Mouse (Mus musculus): Measurements from ENCODE around the gene Nubp2. TPM values are rescaled to one million over a fixed set of nuclear protein-coding genes. Genes with fewer than 3 reads are reported as not detected.

Gene Nubp2
- polyA plus RNA-seq, 1 experiment from 2014 or later, result 112 TPM

GRCm38 (mm10) chr17:24861785-24862184, 24.4 kb downstream of the Nubp2 start:
- no peak for DNase-seq (ENCODE audit: low spot score)

GRCm38 (mm10) chr17:24860076-24860475, 26.1 kb downstream of the Nubp2 start:
- DNase-seq (ENCODE audit: low spot score), result no peak

GRCm38 (mm10) chr17:24858967-24859366, 27.2 kb downstream of the Nubp2 start:
- DNase-seq (ENCODE audit: low spot score), result no peak

GRCm38 (mm10) chr17:24857831-24858470, 28.2 kb downstream of the Nubp2 start:
- no peak for DNase-seq (ENCODE audit: low spot score)

- DNase-seq (ENCODE audit: low spot score), result no peak
Observed at GRCm38 (mm10) chr17:24856589-24856988, 29.6 kb downstream of the Nubp2 start.

GRCm38 (mm10) chr17:24855838-24856464, 30.2 kb downstream of the Nubp2 start:
- no peak for DNase-seq (ENCODE audit: low spot score)

GRCm38 (mm10) chr17:24851381-24852125, 34.6 kb downstream of the Nubp2 start:
- no peak for DNase-seq (ENCODE audit: low spot score)

- DNase-seq (ENCODE audit: low spot score), result no peak
Observed at GRCm38 (mm10) chr17:24850773-24851127, 35.4 kb downstream of the Nubp2 start.

- DNase-seq (ENCODE audit: low spot score), result peak; percentile 96
Observed at GRCm38 (mm10) chr17:24850065-24850772, 35.9 kb downstream of the Nubp2 start, which contains the start of gene Fahd1. TSS of gene Fahd1 (minus strand) at chr17:24850364.

- DNase-seq (ENCODE audit: low spot score), result no peak
Observed at GRCm38 (mm10) chr17:24849733-24850064, 36.5 kb downstream of the Nubp2 start.

- no peak for DNase-seq (ENCODE audit: low spot score)
Observed at GRCm38 (mm10) chr17:24848600-24849031, 37.5 kb downstream of the Nubp2 start.

- no peak for DNase-seq (ENCODE audit: low spot score)
Observed at GRCm38 (mm10) chr17:24847386-24847785, 38.8 kb downstream of the Nubp2 start.

- DNase-seq (ENCODE audit: low spot score), result no peak
Observed at GRCm38 (mm10) chr17:24844525-24844924, 41.6 kb downstream of the Nubp2 start.

GRCm38 (mm10) chr17:24842631-24843030, 43.5 kb downstream of the Nubp2 start:
- no peak for DNase-seq (ENCODE audit: low spot score)

GRCm38 (mm10) chr17:24841133-24841532, 45.0 kb downstream of the Nubp2 start:
- DNase-seq (ENCODE audit: low spot score), result peak; percentile 31

- DNase-seq (ENCODE audit: low spot score), result no peak
Observed at GRCm38 (mm10) chr17:24840341-24840740, 45.8 kb downstream of the Nubp2 start.

GRCm38 (mm10) chr17:24839842-24840241, 46.3 kb downstream of the Nubp2 start, which contains the start of gene Hagh:
TSS of gene Hagh (plus strand) at chr17:24840143.
- no peak for DNase-seq (ENCODE audit: low spot score)

Other genes starting within 250 kb of the Nubp2 start
- 11.3 and 11.9 TPM in 2 replicates for gene Slc9a3r2, start 236.0 kb downstream of the Nubp2 start, polyA plus RNA-seq (2015; fragmentation: Nextera tagmentation; extraction: Ambion mirVana)
- gene Npw, start 227.9 kb downstream of the Nubp2 start, polyA plus RNA-seq (2015; fragmentation: Nextera tagmentation; extraction: Ambion mirVana), result 0.21 TPM in 1 of 2 replicates, not detected in the other
- 11.6 and 14.5 TPM in 2 replicates for gene Zfp598, start 216.7 kb downstream of the Nubp2 start, polyA plus RNA-seq (2015; fragmentation: Nextera tagmentation; extraction: Ambion mirVana)
- gene Syngr3, start 196.4 kb downstream of the Nubp2 start, polyA plus RNA-seq (2015; fragmentation: Nextera tagmentation; extraction: Ambion mirVana), result 0.09 and 0.13 TPM in 2 replicates
- gene Gfer, start 190.2 kb downstream of the Nubp2 start, polyA plus RNA-seq (2015; fragmentation: Nextera tagmentation; extraction: Ambion mirVana), result 36.0 and 36.2 TPM in 2 replicates
- 2.3 and 3.0 TPM in 2 replicates for gene Noxo1, start 190.1 kb downstream of the Nubp2 start, polyA plus RNA-seq (2015; fragmentation: Nextera tagmentation; extraction: Ambion mirVana)
- gene Tbl3, start 178.7 kb downstream of the Nubp2 start, polyA plus RNA-seq (2015; fragmentation: Nextera tagmentation; extraction: Ambion mirVana), result 65.9 TPM in 2 replicates
- gene Rnf151, start 168.3 kb downstream of the Nubp2 start, polyA plus RNA-seq (2015; fragmentation: Nextera tagmentation; extraction: Ambion mirVana), result 0.13 TPM in 1 of 2 replicates, not detected in the other
- gene Rps2, start 168.2 kb downstream of the Nubp2 start, polyA plus RNA-seq (2015; fragmentation: Nextera tagmentation; extraction: Ambion mirVana), result 1,372 and 1,374 TPM in 2 replicates
- 304 and 335 TPM in 2 replicates for gene Ndufb10, start 161.9 kb downstream of the Nubp2 start, polyA plus RNA-seq (2015; fragmentation: Nextera tagmentation; extraction: Ambion mirVana)
- gene Rpl3l, start 158.5 kb downstream of the Nubp2 start, polyA plus RNA-seq (2015; fragmentation: Nextera tagmentation; extraction: Ambion mirVana), result 0.82 and 1.6 TPM in 2 replicates
- gene Msrb1, start 149.7 kb downstream of the Nubp2 start, polyA plus RNA-seq (2015; fragmentation: Nextera tagmentation; extraction: Ambion mirVana), result 48.7 and 53.4 TPM in 2 replicates
- gene Hs3st6, start 133.4 kb downstream of the Nubp2 start, polyA plus RNA-seq (2015; fragmentation: Nextera tagmentation; extraction: Ambion mirVana), result 0.25 and 0.40 TPM in 2 replicates
- gene Meiob, start 82.1 kb downstream of the Nubp2 start, polyA plus RNA-seq (2015; fragmentation: Nextera tagmentation; extraction: Ambion mirVana), result 0.17 and 0.23 TPM in 2 replicates
- gene Hagh, start 46.2 kb downstream of the Nubp2 start, polyA plus RNA-seq (2015; fragmentation: Nextera tagmentation; extraction: Ambion mirVana), result 65.8 and 74.0 TPM in 2 replicates
- gene Fahd1, start 36.0 kb downstream of the Nubp2 start, polyA plus RNA-seq (2015; fragmentation: Nextera tagmentation; extraction: Ambion mirVana), result 11.0 and 12.8 TPM in 2 replicates
- 2.1 and 2.4 TPM in 2 replicates for gene Igfals, start 20.4 kb downstream of the Nubp2 start, polyA plus RNA-seq (2015; fragmentation: Nextera tagmentation; extraction: Ambion mirVana)
- 89.2 and 97.8 TPM in 2 replicates for gene Spsb3, start 294 bp upstream of the Nubp2 start, polyA plus RNA-seq (2015; fragmentation: Nextera tagmentation; extraction: Ambion mirVana)
- 19.9 and 24.9 TPM in 2 replicates for gene Eme2, start 8.7 kb upstream of the Nubp2 start, polyA plus RNA-seq (2015; fragmentation: Nextera tagmentation; extraction: Ambion mirVana)
- gene Mrps34, start 8.8 kb upstream of the Nubp2 start, polyA plus RNA-seq (2015; fragmentation: Nextera tagmentation; extraction: Ambion mirVana), result 128 and 136 TPM in 2 replicates
- 47.7 and 57.2 TPM in 2 replicates for gene Nme3, start 10.2 kb upstream of the Nubp2 start, polyA plus RNA-seq (2015; fragmentation: Nextera tagmentation; extraction: Ambion mirVana)
- 15.3 and 18.3 TPM in 2 replicates for gene Mapk8ip3, start 50.6 kb upstream of the Nubp2 start, polyA plus RNA-seq (2015; fragmentation: Nextera tagmentation; extraction: Ambion mirVana)
- 54.0 and 55.2 TPM in 2 replicates for gene Jpt2, start 74.3 kb upstream of the Nubp2 start, polyA plus RNA-seq (2015; fragmentation: Nextera tagmentation; extraction: Ambion mirVana)
- gene Cramp1l, start 129.4 kb upstream of the Nubp2 start, polyA plus RNA-seq (2015; fragmentation: Nextera tagmentation; extraction: Ambion mirVana), result 4.7 and 5.4 TPM in 2 replicates
- 10.6 and 11.7 TPM in 2 replicates for gene Ift140, start 129.7 kb upstream of the Nubp2 start, polyA plus RNA-seq (2015; fragmentation: Nextera tagmentation; extraction: Ambion mirVana)
- gene Tmem204, start 197.2 kb upstream of the Nubp2 start, polyA plus RNA-seq (2015; fragmentation: Nextera tagmentation; extraction: Ambion mirVana), result 5.5 and 6.0 TPM in 2 replicates
- gene Telo2, start 229.6 kb upstream of the Nubp2 start, polyA plus RNA-seq (2015; fragmentation: Nextera tagmentation; extraction: Ambion mirVana), result 19.2 and 19.8 TPM in 2 replicates
- gene Ptx4, start 234.4 kb upstream of the Nubp2 start, polyA plus RNA-seq (2015; fragmentation: Nextera tagmentation; extraction: Ambion mirVana), result 0.12 TPM in 1 of 2 replicates, not detected in the other
- gene Clcn7, start 247.0 kb upstream of the Nubp2 start, polyA plus RNA-seq (2015; fragmentation: Nextera tagmentation; extraction: Ambion mirVana), result 12.7 and 15.0 TPM in 2 replicates